8 mouse cellular contexts compared by ENCODE assay signal in the genomic region with DNA sequence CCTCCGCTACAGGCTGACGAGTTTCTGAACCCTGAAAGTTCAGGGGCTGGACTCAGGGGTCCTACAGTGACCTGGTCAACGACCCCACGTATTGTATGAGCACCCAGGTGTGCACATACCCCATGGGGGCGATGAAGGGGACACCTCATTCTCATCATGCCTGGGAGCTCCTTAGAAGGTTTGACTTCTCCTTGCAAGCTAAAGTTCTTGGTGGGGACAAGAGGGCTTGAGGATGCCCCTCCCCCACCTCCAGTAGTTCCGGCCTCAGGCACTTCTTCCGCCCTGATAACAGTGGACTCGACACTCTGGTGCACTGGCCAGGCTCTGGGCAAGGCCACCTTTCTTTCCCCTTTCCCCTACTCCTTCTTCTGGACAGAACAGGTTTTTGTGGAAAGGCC. TPM values are rescaled to one million over a fixed set of nuclear protein-coding genes. Genes with fewer than 3 reads are reported as not detected.
DNase-seq lines count a peak whose midpoint lies in the region; ATAC-seq lines count a peak whose summit lies in the region.

No protein-coding gene starts in this region.

- no peaks in the 10 kb centered on the region for H3K9me3 ChIP-seq in kidney, embryonic 15.5 days (replicated peaks)
- no peaks in the 10 kb centered on the region for H3K9me3 ChIP-seq in embryonic facial prominence, embryonic 11.5 days (replicated peaks; ENCODE audit: control insufficient read depth, low read length)
- no peaks in the 10 kb centered on the region for H3K9me3 ChIP-seq in intestine, embryonic 15.5 days
- no peaks in the 10 kb centered on the region for H3K9me3 ChIP-seq in stomach, embryonic 15.5 days

- H3K4me3 ChIP-seq in kidney, embryonic 15.5 days (replicated peaks), result peak overlapping the region; percentile 65
- H3K4me3 ChIP-seq in embryonic facial prominence, embryonic 11.5 days (ENCODE audit: low read depth, low read length), result peak overlapping the region; percentile 49
- peak overlapping the region; percentile 61 for H3K4me3 ChIP-seq in intestine, embryonic 15.5 days (replicated peaks)
- H3K4me3 ChIP-seq in stomach, embryonic 15.5 days (replicated peaks), result peak overlapping the region; percentile 66

- peaks cover 18% of the 10 kb centered on the region for H3K4me1 ChIP-seq in kidney, embryonic 15.5 days
- no peaks in the 10 kb centered on the region for H3K4me1 ChIP-seq in embryonic facial prominence, embryonic 11.5 days (ENCODE audit: control insufficient read depth, insufficient read depth, low read length)
- no peaks in the 10 kb centered on the region for H3K4me1 ChIP-seq in intestine, embryonic 15.5 days (replicated peaks)
- peaks cover 11% of the 10 kb centered on the region for H3K4me1 ChIP-seq in stomach, embryonic 15.5 days

- H3K27ac ChIP-seq in kidney, embryonic 15.5 days, result no peak overlapping the region; the same call in 1 of the 2 replicates
- no peak overlapping the region for H3K27ac ChIP-seq in embryonic facial prominence, embryonic 11.5 days (replicated peaks; ENCODE audit: low read depth, low read length)
- no peak overlapping the region for H3K27ac ChIP-seq in intestine, embryonic 15.5 days
- no peak overlapping the region for H3K27ac ChIP-seq in stomach, embryonic 15.5 days

- H3K4me2 ChIP-seq in kidney, embryonic 15.5 days, result peak overlapping the region; percentile 70
- H3K4me2 ChIP-seq in embryonic facial prominence, embryonic 11.5 days (ENCODE audit: low read depth, low read length), result peak overlapping the region; percentile 69
- H3K4me2 ChIP-seq in intestine, embryonic 15.5 days (replicated peaks), result peak overlapping the region; percentile 79
- peak overlapping the region; percentile 76 for H3K4me2 ChIP-seq in stomach, embryonic 15.5 days

- peaks cover 18% of the 10 kb centered on the region for H3K36me3 ChIP-seq in kidney, embryonic 15.5 days
- H3K36me3 ChIP-seq in embryonic facial prominence, embryonic 11.5 days (replicated peaks; ENCODE audit: control insufficient read depth, insufficient read depth, low read depth, low read length), result no peaks in the 10 kb centered on the region
- 0 out of 2 replicates have a peak, but pooled peaks cover 7% of the 10 kb centered on the region for H3K36me3 ChIP-seq in intestine, embryonic 15.5 days
- peaks cover 14% of the 10 kb centered on the region; the same call in 1 of the 2 replicates for H3K36me3 ChIP-seq in stomach, embryonic 15.5 days

- ATAC-seq in kidney, embryonic 15.5 days (replicated peaks; ENCODE audit: low FRiP score), result peak; percentile 20
- ATAC-seq in embryonic facial prominence, embryonic 11.5 days (replicated peaks; ENCODE audit: insufficient number of reproducible peaks, low FRiP score, low TSS enrichment, low read depth), result no peak
- peak; percentile 65 for ATAC-seq in intestine, embryonic 15.5 days
- ATAC-seq in stomach, embryonic 15.5 days (ENCODE audit: insufficient read depth, low FRiP score, low read depth), result peak; percentile 38; the same call in 1 of the 2 replicates

- peak overlapping the region; percentile 57 for H3K9ac ChIP-seq in kidney, embryonic 15.5 days
- peak overlapping the region; percentile 56 for H3K9ac ChIP-seq in embryonic facial prominence, embryonic 11.5 days (replicated peaks; ENCODE audit: low read length)
- peak overlapping the region; percentile 65 for H3K9ac ChIP-seq in intestine, embryonic 15.5 days
- H3K9ac ChIP-seq in stomach, embryonic 15.5 days, result peak overlapping the region; percentile 48; the same call in 1 of the 2 replicates

- no peak for DNase-seq in kidney, adult 11 months
- DNase-seq in embryonic facial prominence, embryonic 11.5 days (ENCODE audit: low spot score), result peak; percentile 4
- peak; percentile 53 for DNase-seq in lung, postnatal 14 days
- DNase-seq in cerebellum, adult 11 months, result no peak
- no peak for DNase-seq in frontal cortex, postnatal 36 days (ENCODE audit: low spot score in 2 of 2)

- peaks cover 19% of the 10 kb centered on the region for H3K27me3 ChIP-seq in kidney, embryonic 15.5 days
- H3K27me3 ChIP-seq in embryonic facial prominence, embryonic 11.5 days (ENCODE audit: control insufficient read depth, insufficient read depth, low read length), result peaks cover 2% of the 10 kb centered on the region; the same call in 1 of the 2 replicates
- H3K27me3 ChIP-seq in intestine, embryonic 15.5 days (replicated peaks), result no peaks in the 10 kb centered on the region
- H3K27me3 ChIP-seq in stomach, embryonic 15.5 days (replicated peaks), result 0 out of 2 replicates have a peak, but pooled peaks cover 6% of the 10 kb centered on the region

- WGBS in kidney, embryonic 15.5 days, result 24% methylated on average over 8 of the region's 8 CpGs
- 18% methylated on average over 8 of the region's 8 CpGs for WGBS in embryonic facial prominence, embryonic 11.5 days
- WGBS in intestine, embryonic 15.5 days, result 12% methylated on average over 8 of the region's 8 CpGs
- 11% methylated on average over 8 of the region's 8 CpGs for WGBS in stomach, embryonic 15.5 days

RNA-seq across cellular contexts. Expression of gene Stxbp2, which starts 0.7 kb away (rescaled TPM):
- 78.5 and 85.3 TPM in 2 replicates for polyA plus RNA-seq in kidney, embryonic 15.5 days (2015; fragmentation: Nextera tagmentation; extraction: Ambion mirVana)
- polyA plus RNA-seq in embryonic facial prominence, embryonic 11.5 days (2014; fragmentation: Nextera tagmentation; extraction: Ambion mirVana), result 24.9 and 26.5 TPM in 2 replicates
- 110 and 123 TPM in 2 replicates for polyA plus RNA-seq in intestine, embryonic 15.5 days (2015; fragmentation: Nextera tagmentation; extraction: Ambion mirVana)
- 105 and 118 TPM in 2 replicates for polyA plus RNA-seq in stomach, embryonic 15.5 days (2015; fragmentation: Nextera tagmentation; extraction: Ambion mirVana)

RNA-seq across cellular contexts. Expression of gene Pcp2, which starts 6.1 kb away (rescaled TPM):
- 0.34 and 0.48 TPM in 2 replicates for polyA plus RNA-seq in kidney, embryonic 15.5 days (2015; fragmentation: Nextera tagmentation; extraction: Ambion mirVana)
- 1.5 and 2.2 TPM in 2 replicates for polyA plus RNA-seq in embryonic facial prominence, embryonic 11.5 days (2014; fragmentation: Nextera tagmentation; extraction: Ambion mirVana)
- polyA plus RNA-seq in intestine, embryonic 15.5 days (2015; fragmentation: Nextera tagmentation; extraction: Ambion mirVana), result 0.10 TPM in 1 of 2 replicates, not detected in the other
- polyA plus RNA-seq in stomach, embryonic 15.5 days (2015; fragmentation: Nextera tagmentation; extraction: Ambion mirVana), result 0.17 TPM in 1 of 2 replicates, not detected in the other

RNA-seq across cellular contexts. Expression of gene Pet100, which starts 10.1 kb away (rescaled TPM):
- 108 and 116 TPM in 2 replicates for polyA plus RNA-seq in kidney, embryonic 15.5 days (2015; fragmentation: Nextera tagmentation; extraction: Ambion mirVana)
- 73.5 and 84.1 TPM in 2 replicates for polyA plus RNA-seq in embryonic facial prominence, embryonic 11.5 days (2014; fragmentation: Nextera tagmentation; extraction: Ambion mirVana)
- polyA plus RNA-seq in intestine, embryonic 15.5 days (2015; fragmentation: Nextera tagmentation; extraction: Ambion mirVana), result 89.9 and 93.4 TPM in 2 replicates
- polyA plus RNA-seq in stomach, embryonic 15.5 days (2015; fragmentation: Nextera tagmentation; extraction: Ambion mirVana), result 85.1 and 98.6 TPM in 2 replicates

RNA-seq across cellular contexts. Expression of gene Xab2, which starts 10.4 kb away (rescaled TPM):
- 60.4 and 65.0 TPM in 2 replicates for polyA plus RNA-seq in kidney, embryonic 15.5 days (2015; fragmentation: Nextera tagmentation; extraction: Ambion mirVana)
- polyA plus RNA-seq in embryonic facial prominence, embryonic 11.5 days (2014; fragmentation: Nextera tagmentation; extraction: Ambion mirVana), result 61.4 and 61.6 TPM in 2 replicates
- polyA plus RNA-seq in intestine, embryonic 15.5 days (2015; fragmentation: Nextera tagmentation; extraction: Ambion mirVana), result 45.2 and 50.9 TPM in 2 replicates
- 48.9 and 49.2 TPM in 2 replicates for polyA plus RNA-seq in stomach, embryonic 15.5 days (2015; fragmentation: Nextera tagmentation; extraction: Ambion mirVana)

RNA-seq across cellular contexts. Expression of gene Retn, which starts 24.1 kb away (rescaled TPM):
- 0.66 TPM in 1 of 2 replicates, not detected in the other for polyA plus RNA-seq in kidney, embryonic 15.5 days (2015; fragmentation: Nextera tagmentation; extraction: Ambion mirVana)
- 0.42 TPM in 1 of 2 replicates, not detected in the other for polyA plus RNA-seq in embryonic facial prominence, embryonic 11.5 days (2014; fragmentation: Nextera tagmentation; extraction: Ambion mirVana)
- 0.27 TPM in 1 of 2 replicates, not detected in the other for polyA plus RNA-seq in intestine, embryonic 15.5 days (2015; fragmentation: Nextera tagmentation; extraction: Ambion mirVana)
- polyA plus RNA-seq in stomach, embryonic 15.5 days (2015; fragmentation: Nextera tagmentation; extraction: Ambion mirVana), result 0.15 TPM in 1 of 2 replicates, not detected in the other

Comparison
In these comparisons a context has a peak if more than half of its experiments do, and no peak if none do; other contexts are left out.
1. DNase-seq: peak in embryonic facial prominence, embryonic 11.5 days (single experiment) and lung, postnatal 14 days (single experiment); none in kidney, adult 11 months (single experiment), cerebellum, adult 11 months (single experiment) and frontal cortex, postnatal 36 days (0 of 2).
2. Peak in every context shown above with its lines, with median percentiles within 50 percentile points of each other: H3K4me2 ChIP-seq, H3K4me3 ChIP-seq and H3K9ac ChIP-seq.